Mouse (Mus musculus): Measurements from ENCODE around the gene Pla2g4f.

Gene Pla2g4f

GRCm38 (mm10) chr2:120313976-120314375, at the start of gene Pla2g4f:
Gene Pla2g4f (minus strand): TSS chr2:120314165.
- DNase-seq (ENCODE audit: low spot score) = no peak

- no peak for DNase-seq (ENCODE audit: low spot score)
Measured at GRCm38 (mm10) chr2:120360425-120360824, 46.5 kb upstream of the Pla2g4f start.

- peak; percentile 81 for DNase-seq (ENCODE audit: low spot score)
Measured at GRCm38 (mm10) chr2:120352682-120353646, 39.0 kb upstream of the Pla2g4f start, which contains the start of gene Vps39. Gene Vps39 (minus strand): TSS chr2:120353137.

GRCm38 (mm10) chr2:120351321-120351720, 37.4 kb upstream of the Pla2g4f start:
- DNase-seq (ENCODE audit: low spot score) = no peak

- DNase-seq (ENCODE audit: low spot score) = no peak
Measured at GRCm38 (mm10) chr2:120348120-120348519, 34.2 kb upstream of the Pla2g4f start.

GRCm38 (mm10) chr2:120341741-120342140, 27.8 kb upstream of the Pla2g4f start:
- DNase-seq (ENCODE audit: low spot score) = no peak

- no peak for DNase-seq (ENCODE audit: low spot score)
Measured at GRCm38 (mm10) chr2:120337886-120338285, 23.9 kb upstream of the Pla2g4f start.

GRCm38 (mm10) chr2:120331575-120331974, 17.6 kb upstream of the Pla2g4f start:
- no peak for DNase-seq (ENCODE audit: low spot score)

- DNase-seq (ENCODE audit: low spot score) = no peak
Measured at GRCm38 (mm10) chr2:120315077-120315476, 1.1 kb upstream of the Pla2g4f start.

- no peak for DNase-seq (ENCODE audit: low spot score)
Measured at GRCm38 (mm10) chr2:120314487-120314886, 522 bp upstream of the Pla2g4f start.

GRCm38 (mm10) chr2:120312276-120312825, 1.6 kb downstream of the Pla2g4f start:
- DNase-seq (ENCODE audit: low spot score) = no peak

- no peak for DNase-seq (ENCODE audit: low spot score)
Measured at GRCm38 (mm10) chr2:120304113-120304512, 9.9 kb downstream of the Pla2g4f start.

GRCm38 (mm10) chr2:120301076-120301475, 12.9 kb downstream of the Pla2g4f start:
- no peak for DNase-seq (ENCODE audit: low spot score)

GRCm38 (mm10) chr2:120299866-120300265, 14.1 kb downstream of the Pla2g4f start:
- no peak for DNase-seq (ENCODE audit: low spot score)

GRCm38 (mm10) chr2:120296160-120296559, 17.8 kb downstream of the Pla2g4f start:
- DNase-seq (ENCODE audit: low spot score) = no peak

GRCm38 (mm10) chr2:120291471-120292078, 22.4 kb downstream of the Pla2g4f start:
- DNase-seq (ENCODE audit: low spot score) = no peak

GRCm38 (mm10) chr2:120288995-120289394, 25.0 kb downstream of the Pla2g4f start, which contains the start of gene Pla2g4d:
Gene Pla2g4d (minus strand): TSS chr2:120289197.
- DNase-seq (ENCODE audit: low spot score) = no peak

GRCm38 (mm10) chr2:120288401-120288800, 25.6 kb downstream of the Pla2g4f start:
- no peak for DNase-seq (ENCODE audit: low spot score)

GRCm38 (mm10) chr2:120285639-120286038, 28.3 kb downstream of the Pla2g4f start:
- DNase-seq (ENCODE audit: low spot score) = no peak

- DNase-seq (ENCODE audit: low spot score) = no peak
Measured at GRCm38 (mm10) chr2:120284705-120285104, 29.3 kb downstream of the Pla2g4f start.

- no peak for DNase-seq (ENCODE audit: low spot score)
Measured at GRCm38 (mm10) chr2:120284094-120284493, 29.9 kb downstream of the Pla2g4f start.

GRCm38 (mm10) chr2:120283550-120283949, 30.4 kb downstream of the Pla2g4f start:
- DNase-seq (ENCODE audit: low spot score) = no peak

GRCm38 (mm10) chr2:120281221-120281620, 32.7 kb downstream of the Pla2g4f start:
- DNase-seq (ENCODE audit: low spot score) = no peak

Measured in left cerebral cortex, adult 11 months (tissue).